Mouse (Mus musculus): ENCODE results near the gene Psmb7. TPM values are rescaled to one million over a fixed set of nuclear protein-coding genes. Genes with fewer than 3 reads are reported as not detected.

Psmb7 gene
- polyA plus RNA-seq, 1 experiment from 2014 or later, result 363 TPM

DNA sequence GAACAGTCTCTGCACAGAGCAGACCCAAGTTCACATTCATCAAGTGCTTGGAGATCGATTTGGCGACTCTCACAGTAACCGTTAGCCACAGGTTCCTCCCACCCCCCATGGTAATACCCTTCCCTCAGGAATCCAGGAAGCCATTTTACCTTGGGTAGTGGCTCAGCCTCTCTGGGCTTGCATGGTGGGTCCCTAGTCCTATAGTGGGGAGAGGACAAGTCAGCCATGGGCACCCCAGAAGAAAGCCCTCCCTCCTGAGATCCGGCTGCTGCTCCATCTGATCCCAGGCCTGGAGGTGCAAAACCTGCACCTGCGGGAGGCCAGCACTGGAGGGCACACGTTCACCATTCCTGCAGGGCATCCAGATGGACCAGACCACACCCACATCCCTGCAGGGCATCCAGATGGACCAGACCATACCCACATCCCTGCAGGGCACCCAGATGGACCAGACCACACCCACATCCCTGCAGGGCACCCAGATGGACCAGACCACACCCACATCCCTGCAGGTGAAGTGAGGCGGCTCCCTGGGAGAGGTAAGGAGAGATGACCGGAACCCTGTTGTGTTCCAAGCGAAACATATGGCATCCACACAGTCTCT is 31.6 kb upstream of the Psmb7 start:
- Histone ChIP-seq H3K36me3 (replicated peaks; ENCODE audit: control insufficient read depth, insufficient read depth, low read depth, low read length) (no peaks in the 10 kb centered on the region; the same call in 1 of the 2 replicates), H3K4me2 (ENCODE audit: low read depth, low read length) (no peak overlapping the region), H3K9me3 (replicated peaks; ENCODE audit: control insufficient read depth, low read length) (no peaks in the 10 kb centered on the region), H3K9ac (replicated peaks; ENCODE audit: low read length) (no peak overlapping the region), H3K27me3 (ENCODE audit: control insufficient read depth, insufficient read depth, low read length) (no peaks in the 10 kb centered on the region), H3K27ac (replicated peaks; ENCODE audit: low read depth, low read length) (no peak overlapping the region), H3K4me3 (ENCODE audit: low read depth, low read length) (no peak overlapping the region), H3K4me1 (ENCODE audit: control insufficient read depth, insufficient read depth, low read length) (no peaks in the 10 kb centered on the region)
- DNase-seq (ENCODE audit: low spot score) (no peak), ATAC-seq (replicated peaks; ENCODE audit: insufficient number of reproducible peaks, low FRiP score, low TSS enrichment, low read depth) (no peak; the same call in 1 of the 2 replicates)
- WGBS, result 59% methylated on average over 9 of the region's 9 CpGs

DNA sequence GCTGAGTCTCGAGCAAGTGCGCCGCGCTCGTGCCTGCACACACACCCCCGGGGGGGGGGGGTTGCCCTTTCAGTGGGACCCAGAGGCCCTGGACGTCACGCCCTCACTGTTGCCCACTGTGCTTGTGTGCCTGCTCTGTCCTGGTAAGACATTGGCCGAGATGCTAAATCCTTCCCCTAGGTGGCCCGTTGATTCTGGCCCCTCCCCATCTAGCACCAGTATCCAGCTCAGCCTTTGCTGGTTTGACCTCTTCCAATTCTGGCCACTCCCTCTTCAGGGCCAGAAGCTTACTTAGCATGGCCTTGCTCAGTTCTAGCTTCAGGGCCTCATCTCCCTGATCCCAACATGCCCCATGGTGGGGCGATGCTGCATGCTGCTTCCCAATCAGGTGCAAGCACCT is 28.6 kb upstream of the Psmb7 start:
- 66% methylated on average over 11 of the region's 11 CpGs for WGBS
- no peak for DNase-seq (ENCODE audit: low spot score)
- Histone ChIP-seq H3K4me2 (ENCODE audit: low read depth, low read length) (no peak overlapping the region), H3K9ac (replicated peaks; ENCODE audit: low read length) (no peak overlapping the region), H3K27me3 (ENCODE audit: control insufficient read depth, insufficient read depth, low read length) (no peaks in the 10 kb centered on the region), H3K36me3 (replicated peaks; ENCODE audit: control insufficient read depth, insufficient read depth, low read depth, low read length) (no peaks in the 10 kb centered on the region; the same call in 1 of the 2 replicates), H3K4me3 (ENCODE audit: low read depth, low read length) (no peak overlapping the region), H3K4me1 (ENCODE audit: control insufficient read depth, insufficient read depth, low read length) (no peaks in the 10 kb centered on the region), H3K27ac (replicated peaks; ENCODE audit: low read depth, low read length) (no peak overlapping the region), H3K9me3 (replicated peaks; ENCODE audit: control insufficient read depth, low read length) (no peaks in the 10 kb centered on the region)
- ATAC-seq (replicated peaks; ENCODE audit: insufficient number of reproducible peaks, low FRiP score, low TSS enrichment, low read depth), result no peak

GRCm38 (mm10) chr2:38668802-38669580 is 25.1 kb upstream of the Psmb7 start:
- WGBS, result 13% methylated on average over 17 of the region's 17 CpGs
- Histone ChIP-seq H3K27me3 (ENCODE audit: control insufficient read depth, insufficient read depth, low read length) (no peaks in the 10 kb centered on the region), H3K36me3 (replicated peaks; ENCODE audit: control insufficient read depth, insufficient read depth, low read depth, low read length) (no peaks in the 10 kb centered on the region), H3K27ac (replicated peaks; ENCODE audit: low read depth, low read length) (no peak overlapping the region), H3K9me3 (replicated peaks; ENCODE audit: control insufficient read depth, low read length) (no peaks in the 10 kb centered on the region), H3K9ac (replicated peaks; ENCODE audit: low read length) (0 out of 2 replicates have a peak overlapping the region, but pooled peaks have one; percentile 13), H3K4me2 (ENCODE audit: low read depth, low read length) (peak overlapping the region; percentile 21; the same call in 1 of the 2 replicates), H3K4me3 (ENCODE audit: low read depth, low read length) (no peak overlapping the region), H3K4me1 (ENCODE audit: control insufficient read depth, insufficient read depth, low read length) (no peaks in the 10 kb centered on the region)
- peak; percentile 64; the same call in 1 of the 2 replicates for ATAC-seq (replicated peaks; ENCODE audit: insufficient number of reproducible peaks, low FRiP score, low TSS enrichment, low read depth)
- DNase-seq (ENCODE audit: low spot score), result peak; percentile 77

- Histone ChIP-seq H3K27ac (replicated peaks; ENCODE audit: low read depth, low read length) (no peak overlapping the region), H3K9ac (replicated peaks; ENCODE audit: low read length) (no peak overlapping the region), H3K4me1 (ENCODE audit: control insufficient read depth, insufficient read depth, low read length) (no peaks in the 10 kb centered on the region), H3K4me2 (ENCODE audit: low read depth, low read length) (no peak overlapping the region), H3K36me3 (replicated peaks; ENCODE audit: control insufficient read depth, insufficient read depth, low read depth, low read length) (no peaks in the 10 kb centered on the region), H3K27me3 (ENCODE audit: control insufficient read depth, insufficient read depth, low read length) (no peaks in the 10 kb centered on the region; the same call in 1 of the 2 replicates), H3K4me3 (ENCODE audit: low read depth, low read length) (no peak overlapping the region), H3K9me3 (replicated peaks; ENCODE audit: control insufficient read depth, low read length) (no peaks in the 10 kb centered on the region)
- peak; percentile 22 for DNase-seq (ENCODE audit: low spot score)
- WGBS, result 6% methylated on average over 1 of the region's 1 CpGs
- no peak for ATAC-seq (replicated peaks; ENCODE audit: insufficient number of reproducible peaks, low FRiP score, low TSS enrichment, low read depth)
Measured at GRCm38 (mm10) chr2:38661398-38661797, 17.5 kb upstream of the Psmb7 start.

DNA sequence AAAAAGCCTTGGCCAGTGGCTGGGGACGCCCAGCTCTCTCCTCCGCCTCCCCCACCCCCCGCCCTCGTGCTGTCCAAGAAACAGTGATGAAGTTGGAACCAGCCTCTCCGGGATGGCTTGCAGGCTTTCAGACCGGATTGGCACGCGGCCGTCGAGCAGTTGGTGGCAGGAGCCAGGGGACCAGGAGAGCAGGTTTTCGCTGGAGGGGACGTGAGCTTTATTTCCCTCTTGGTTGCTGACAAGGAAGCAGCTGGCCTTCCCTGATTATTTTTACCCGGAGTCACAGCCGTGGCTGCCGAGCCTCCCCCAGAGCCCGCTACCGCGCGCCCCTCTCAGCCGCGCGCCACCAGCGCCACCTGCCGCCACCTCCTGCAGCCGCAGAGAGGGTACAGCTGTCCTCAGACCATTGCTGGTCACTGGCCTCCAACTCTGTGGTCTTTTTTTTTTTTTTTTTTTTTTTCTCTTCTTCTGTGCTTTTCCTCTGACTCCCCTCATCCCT is 14.5 kb upstream of the Psmb7 start:
- Histone ChIP-seq H3K4me2 (ENCODE audit: low read depth, low read length) (peak overlapping the region; percentile 67), H3K27ac (replicated peaks; ENCODE audit: low read depth, low read length) (no peak overlapping the region), H3K9ac (replicated peaks; ENCODE audit: low read length) (peak overlapping the region; percentile 48), H3K9me3 (replicated peaks; ENCODE audit: control insufficient read depth, low read length) (no peaks in the 10 kb centered on the region), H3K36me3 (replicated peaks; ENCODE audit: control insufficient read depth, insufficient read depth, low read depth, low read length) (no peaks in the 10 kb centered on the region), H3K4me3 (ENCODE audit: low read depth, low read length) (peak overlapping the region; percentile 34), H3K27me3 (ENCODE audit: control insufficient read depth, insufficient read depth, low read length) (no peaks in the 10 kb centered on the region; the same call in 1 of the 2 replicates), H3K4me1 (ENCODE audit: control insufficient read depth, insufficient read depth, low read length) (no peaks in the 10 kb centered on the region)
- peak; percentile 82 for DNase-seq (ENCODE audit: low spot score)
- under 1% methylated on average over 25 of the region's 25 CpGs for WGBS
- peak; percentile 92 for ATAC-seq (replicated peaks; ENCODE audit: insufficient number of reproducible peaks, low FRiP score, low TSS enrichment, low read depth)

- WGBS, result 86% methylated on average over 2 of the region's 2 CpGs
- DNase-seq (ENCODE audit: low spot score) (no peak), ATAC-seq (replicated peaks; ENCODE audit: insufficient number of reproducible peaks, low FRiP score, low TSS enrichment, low read depth) (no peak)
- Histone ChIP-seq H3K27ac (replicated peaks; ENCODE audit: low read depth, low read length) (no peak overlapping the region), H3K4me3 (ENCODE audit: low read depth, low read length) (no peak overlapping the region), H3K36me3 (replicated peaks; ENCODE audit: control insufficient read depth, insufficient read depth, low read depth, low read length) (no peaks in the 10 kb centered on the region), H3K27me3 (ENCODE audit: control insufficient read depth, insufficient read depth, low read length) (no peaks in the 10 kb centered on the region; the same call in 1 of the 2 replicates), H3K9me3 (replicated peaks; ENCODE audit: control insufficient read depth, low read length) (no peaks in the 10 kb centered on the region), H3K9ac (replicated peaks; ENCODE audit: low read length) (no peak overlapping the region), H3K4me1 (ENCODE audit: control insufficient read depth, insufficient read depth, low read length) (no peaks in the 10 kb centered on the region), H3K4me2 (ENCODE audit: low read depth, low read length) (no peak overlapping the region)
Measured at GRCm38 (mm10) chr2:38653694-38654093, 9.8 kb upstream of the Psmb7 start.

GRCm38 (mm10) chr2:38653293-38653619 is 9.4 kb upstream of the Psmb7 start:
- Histone ChIP-seq H3K36me3 (replicated peaks; ENCODE audit: control insufficient read depth, insufficient read depth, low read depth, low read length) (no peaks in the 10 kb centered on the region), H3K9ac (replicated peaks; ENCODE audit: low read length) (no peak overlapping the region), H3K4me2 (ENCODE audit: low read depth, low read length) (no peak overlapping the region), H3K27ac (replicated peaks; ENCODE audit: low read depth, low read length) (no peak overlapping the region), H3K27me3 (ENCODE audit: control insufficient read depth, insufficient read depth, low read length) (no peaks in the 10 kb centered on the region; the same call in 1 of the 2 replicates), H3K4me3 (ENCODE audit: low read depth, low read length) (no peak overlapping the region), H3K9me3 (replicated peaks; ENCODE audit: control insufficient read depth, low read length) (no peaks in the 10 kb centered on the region), H3K4me1 (ENCODE audit: control insufficient read depth, insufficient read depth, low read length) (no peaks in the 10 kb centered on the region)
- DNase-seq (ENCODE audit: low spot score) (no peak), ATAC-seq (replicated peaks; ENCODE audit: insufficient number of reproducible peaks, low FRiP score, low TSS enrichment, low read depth) (no peak)
- 89% methylated on average over 5 of the region's 5 CpGs for WGBS

All from embryonic facial prominence, embryonic 11.5 days (tissue).